Mouse (Mus musculus) B cell, adult 2 months (primary cell): ENCODE measurements around the gene Zfp114.

Experiments used
- DNase-seq, 2 experiments: peaks; one replicate each; pipeline ENCODE4 v3.0.0; 2022

Gene Zfp114

GRCm38 (mm10) chr7:24174618-24175336 is at the start of gene Zfp114:
Zfp114 (plus strand) TSS chr7:24175060.
- DNase-seq: peak; percentile 37

- no peak for DNase-seq
These were observed 41.4 kb upstream of the Zfp114 start for GRCm38 (mm10) chr7:24133425-24133995.

DNA sequence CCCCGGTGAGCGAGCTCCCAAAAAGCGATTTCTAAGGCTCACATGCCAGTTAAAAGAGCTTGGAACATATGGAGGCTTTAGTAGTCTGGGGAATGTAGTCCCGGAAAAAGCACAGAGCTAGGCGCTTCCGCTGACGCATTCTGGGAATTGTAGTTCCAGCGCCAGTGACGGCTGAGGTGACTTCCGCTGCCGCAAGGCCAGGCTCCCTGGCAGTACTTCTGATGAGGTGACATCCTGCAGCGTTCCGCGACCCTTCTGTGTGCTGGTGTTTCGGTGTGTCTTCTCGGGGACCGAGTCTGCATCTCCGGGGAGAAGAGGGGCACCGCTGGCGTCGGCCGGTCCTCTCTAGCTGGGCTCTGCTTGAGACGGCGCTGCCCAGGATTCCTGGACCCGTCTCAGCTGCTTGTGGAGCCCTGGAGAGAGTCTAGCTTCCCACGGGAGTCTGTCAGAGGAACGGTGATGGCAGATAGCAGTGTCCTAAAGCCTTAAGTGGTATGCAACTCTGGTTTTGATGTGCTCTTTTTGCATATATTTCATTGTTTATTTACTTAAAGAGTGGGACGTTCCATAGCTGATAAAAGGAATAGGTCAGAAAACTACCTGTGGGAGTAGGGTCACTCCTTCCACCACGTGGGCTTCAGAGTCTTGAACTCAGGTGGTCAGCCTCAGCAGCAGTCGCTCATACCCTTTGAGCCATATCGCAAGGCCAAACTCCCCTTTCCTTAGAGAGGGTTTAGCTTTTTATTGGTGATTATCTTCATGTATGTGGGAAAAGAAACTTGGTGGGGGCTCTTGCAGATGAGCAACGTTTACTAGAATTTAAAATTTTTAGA is 40.6 kb upstream of the Zfp114 start, which contains the start of gene Zfp235:
Zfp235 (plus strand) TSS at position 174 of the 833 bp plus-strand sequence.
- peak; percentile 81 for DNase-seq

GRCm38 (mm10) chr7:24142566-24142965 is 32.3 kb upstream of the Zfp114 start:
- no peak for DNase-seq

GRCm38 (mm10) chr7:24153272-24153671 is 21.6 kb upstream of the Zfp114 start:
- peak; percentile 10 to 28 for DNase-seq

GRCm38 (mm10) chr7:24172191-24172590 is 2.7 kb upstream of the Zfp114 start:
- no peak for DNase-seq

DNA sequence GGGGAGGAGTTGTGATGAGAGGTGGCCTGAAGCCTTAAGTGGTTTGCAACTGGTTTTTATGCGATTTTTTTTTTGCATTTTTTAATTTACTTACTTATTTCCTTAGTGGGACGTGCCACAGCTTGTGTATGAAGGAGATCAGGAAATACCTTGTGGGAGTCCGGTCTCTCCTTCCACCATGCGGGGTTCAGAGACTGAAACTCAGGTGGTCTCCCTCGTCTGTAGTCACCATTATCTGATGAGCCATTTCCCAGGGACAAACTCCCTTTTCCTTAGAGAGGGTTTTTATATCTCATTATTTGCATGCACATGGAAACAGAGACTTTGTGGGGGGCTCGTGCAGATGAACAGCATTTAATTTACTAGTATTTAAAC is 464 bp downstream of the Zfp114 start:
- DNase-seq: no peak

GRCm38 (mm10) chr7:24187611-24188010 is 12.8 kb downstream of the Zfp114 start:
- no peak for DNase-seq

GRCm38 (mm10) chr7:24188901-24189570 is 14.2 kb downstream of the Zfp114 start:
- no peak for DNase-seq

DNA sequence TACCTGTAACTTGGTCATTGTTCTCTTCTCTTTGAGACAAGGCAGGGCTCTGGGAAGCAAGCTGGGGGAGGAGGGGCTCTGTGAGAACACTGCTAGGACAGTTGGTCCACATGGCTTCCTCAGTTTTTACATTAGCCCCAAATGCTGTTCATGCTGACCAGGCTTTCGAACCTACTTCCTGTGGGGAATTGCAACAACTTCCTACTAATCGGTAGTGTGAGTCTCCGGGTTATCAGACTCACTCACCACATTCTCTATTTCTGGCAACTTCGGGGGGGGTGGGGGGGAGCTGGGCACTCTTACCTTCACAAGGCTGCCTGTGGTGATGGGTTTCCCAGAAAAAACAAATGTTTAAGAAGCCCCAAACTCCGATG is 14.7 kb downstream of the Zfp114 start:
- DNase-seq: no peak

DNA sequence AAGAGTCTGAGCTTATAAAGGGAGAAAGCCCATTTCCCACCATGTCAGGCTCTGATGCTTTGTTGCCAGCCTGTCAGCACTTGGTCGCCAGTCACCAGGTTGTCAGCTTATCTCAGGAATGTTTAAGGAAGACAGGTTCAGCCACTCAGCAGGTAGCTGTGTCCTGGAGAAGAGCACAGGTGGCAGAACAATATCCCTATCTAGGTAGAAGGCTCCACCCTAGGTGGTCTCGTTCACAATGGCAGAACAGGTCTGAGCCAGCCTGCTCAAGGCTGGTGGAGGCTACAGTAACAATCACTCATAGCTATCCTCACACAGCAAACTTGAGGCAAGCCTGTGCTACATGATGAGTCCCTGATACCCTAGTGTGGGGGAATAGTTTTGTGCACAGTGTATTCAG is 16.5 kb downstream of the Zfp114 start:
- DNase-seq: no peak

DNA sequence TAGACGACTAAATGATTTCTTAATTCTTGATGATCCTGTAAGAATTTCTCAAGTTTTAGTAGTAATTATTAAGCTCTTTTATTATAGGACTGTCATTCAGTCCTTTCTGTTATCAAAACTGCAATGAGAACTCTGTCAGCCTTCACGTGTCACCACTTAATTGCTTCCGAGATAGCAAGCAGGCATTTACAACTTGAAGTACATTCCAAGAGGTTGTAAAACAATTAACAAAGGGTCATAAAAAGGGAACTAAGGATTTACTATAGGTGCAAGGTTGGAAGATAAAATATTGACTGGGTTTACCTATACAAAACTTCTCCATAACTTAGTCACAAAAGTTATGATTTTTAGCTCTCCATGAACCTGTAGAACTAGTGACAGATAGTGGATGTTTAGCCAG is 18.3 kb downstream of the Zfp114 start:
- no peak for DNase-seq

GRCm38 (mm10) chr7:24196961-24197360 is 22.1 kb downstream of the Zfp114 start:
- no peak for DNase-seq

GRCm38 (mm10) chr7:24207488-24208261 is 32.8 kb downstream of the Zfp114 start:
- DNase-seq: no peak

- DNase-seq: no peak
These were observed 33.5 kb downstream of the Zfp114 start for GRCm38 (mm10) chr7:24208282-24208886.

DNA sequence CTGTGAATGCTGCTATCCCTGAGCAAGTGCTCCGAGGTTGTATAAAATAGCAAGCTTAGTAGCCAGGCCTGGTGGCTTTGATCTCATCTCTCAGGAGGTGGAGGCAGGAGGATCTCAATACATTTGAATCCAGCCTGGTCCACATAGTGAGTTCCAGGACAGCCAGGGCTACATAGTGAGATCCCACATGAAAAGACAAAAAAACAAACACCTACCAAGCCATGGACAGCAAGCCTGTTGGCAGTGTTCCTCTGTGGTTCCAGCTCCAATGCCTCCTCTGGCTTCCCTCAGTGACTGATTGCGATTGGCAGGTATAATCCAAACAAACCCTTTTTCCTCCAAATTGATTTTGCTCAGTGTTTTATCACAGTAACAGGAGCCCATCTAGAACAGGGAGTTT is 35.4 kb downstream of the Zfp114 start:
- no peak for DNase-seq

DNA sequence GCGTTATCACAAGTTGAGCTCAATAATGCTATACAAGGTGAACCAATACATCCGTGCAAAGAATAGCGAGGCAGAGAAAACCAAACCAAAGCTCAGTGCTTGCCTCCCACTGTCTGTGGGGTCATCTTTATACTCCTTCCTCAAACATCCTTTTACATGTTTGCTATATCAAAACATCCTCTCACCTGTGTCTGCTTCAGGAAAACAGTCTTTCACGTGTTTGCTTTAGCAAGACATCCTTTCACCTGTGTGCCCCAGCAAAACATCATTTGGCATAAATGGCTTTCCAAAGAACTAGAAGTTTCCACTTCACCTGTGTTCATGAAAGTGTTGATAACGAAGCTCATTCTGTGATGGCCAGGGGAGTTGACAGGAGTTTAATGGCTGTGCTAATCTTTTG is 36.5 kb downstream of the Zfp114 start, which contains the start of gene Zfp111:
Zfp111 (minus strand) TSS at position 101 of the 400 bp plus-strand sequence.
- DNase-seq: no peak
